Mouse (Mus musculus) C2C12 (cell line): ENCODE data around the gene Fbxl20.
A peak's percentile ranks its signal among the peaks of the same experiment; 100 is the strongest.

Experiments used
- CEBPB ChIP-seq: IDR thresholded peaks from one replicate; pipeline ENCODE4 v1.6.1; 2011; ENCODE audit warnings: low read depth, mild to moderate bottlenecking, control low read depth, moderate library complexity
- CTCF ChIP-seq: IDR thresholded peaks from one replicate; pipeline ENCODE4 v1.5.1; 2011; ENCODE audit not compliant: control insufficient read depth, insufficient read depth, insufficient read length
- MAX ChIP-seq: IDR thresholded peaks from one replicate; pipeline ENCODE4 v1.6.1; 2011; ENCODE audit warnings: mild to moderate bottlenecking, control low read depth
- MYOD1 ChIP-seq: IDR thresholded peaks from one replicate; pipeline ENCODE4 v1.6.1; 2011; ENCODE audit warnings: low read depth; ENCODE audit not compliant: control insufficient read depth, insufficient read length
- MYOG ChIP-seq: IDR thresholded peaks from one replicate; pipeline ENCODE4 v1.6.1; 2011; ENCODE audit not compliant: control insufficient read depth, insufficient read length; ENCODE audit errors: extremely low read depth
- USF1 ChIP-seq: IDR thresholded peaks from one replicate; pipeline ENCODE4 v1.6.1; 2011; ENCODE audit warnings: low read depth, mild to moderate bottlenecking, control low read depth, moderate library complexity

DNA sequence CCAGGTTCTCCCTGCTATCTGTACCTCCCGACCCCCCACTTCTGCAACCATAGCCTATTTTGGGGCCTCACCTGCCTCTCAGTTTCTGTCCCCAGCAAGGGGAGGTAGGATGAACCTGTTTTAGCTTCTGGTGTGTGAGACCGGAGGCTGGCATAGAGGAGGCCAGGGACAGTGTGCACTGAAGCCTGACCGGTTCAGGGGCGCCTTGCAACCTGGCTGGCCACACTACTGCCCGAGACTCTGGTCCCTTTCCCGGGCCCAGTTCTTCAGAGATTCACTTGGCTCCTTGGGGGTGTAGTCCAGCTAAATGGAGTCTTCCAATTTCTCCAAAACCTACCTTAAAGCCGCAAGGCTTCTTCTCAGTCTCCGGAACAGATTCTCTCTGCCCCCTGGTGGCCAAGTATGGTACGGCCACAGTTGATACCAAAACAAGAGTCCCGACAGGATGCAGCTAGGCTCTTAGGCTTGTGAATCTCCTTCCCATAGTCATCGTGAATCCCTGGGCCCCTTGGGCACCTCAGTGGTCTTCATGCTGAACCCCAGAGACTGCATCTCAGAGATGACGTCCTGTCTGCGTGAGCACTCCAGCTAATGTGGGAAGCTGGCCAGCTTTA, 74.9 kb downstream of the Fbxl20 start:
- TF ChIP-seq USF1 (no peak), CTCF (peak; percentile 41), MAX (no peak), MYOG (no peak), CEBPB (no peak), MYOD1 (no peak)
